Mouse (Mus musculus): ENCODE results near the gene Gpr162.

Gene Gpr162

DNA sequence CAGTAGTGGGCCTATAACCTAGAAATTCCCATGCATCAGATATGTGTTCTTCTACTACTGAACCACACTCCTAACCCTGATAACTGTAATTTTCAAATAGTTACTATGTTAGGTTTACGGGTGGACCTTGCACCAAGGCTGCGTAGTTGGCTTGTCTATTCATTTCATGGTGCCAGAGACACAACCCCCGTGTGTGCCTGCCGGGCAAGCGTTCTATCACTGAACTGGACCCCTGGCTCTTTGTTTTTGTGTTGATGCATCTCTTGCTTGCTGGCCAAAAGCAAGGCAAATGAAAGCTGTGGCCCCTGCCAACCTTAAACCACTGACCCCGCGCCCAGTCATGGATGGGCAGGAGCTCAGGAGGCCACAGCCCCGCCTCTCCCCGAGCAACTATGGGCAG is 18.0 kb upstream of the Gpr162 start:
- DNase-seq (ENCODE audit: low spot score in 2 of 2), result no peak

DNA sequence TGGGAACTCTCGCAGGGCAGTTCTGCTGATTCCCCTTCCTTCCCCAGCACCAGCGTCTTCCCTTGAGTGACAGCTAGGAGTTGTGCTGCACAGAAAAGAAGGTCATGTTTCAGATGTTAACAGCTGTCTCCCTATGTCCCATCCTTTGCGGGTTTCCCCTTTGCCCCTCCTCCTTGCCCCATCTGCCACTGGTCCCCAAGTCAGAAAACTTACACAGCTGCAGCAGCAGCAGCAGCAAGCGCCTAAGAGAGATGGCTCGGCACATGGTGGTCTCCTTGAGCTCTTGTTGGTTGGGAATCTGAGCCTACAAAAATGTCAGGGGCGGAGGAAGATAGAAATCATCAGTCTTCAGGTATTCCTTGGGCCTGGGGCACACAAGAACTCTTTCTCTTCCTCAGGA is 15.6 kb upstream of the Gpr162 start:
- DNase-seq (ENCODE audit: low spot score in 2 of 2), result no peak

DNA sequence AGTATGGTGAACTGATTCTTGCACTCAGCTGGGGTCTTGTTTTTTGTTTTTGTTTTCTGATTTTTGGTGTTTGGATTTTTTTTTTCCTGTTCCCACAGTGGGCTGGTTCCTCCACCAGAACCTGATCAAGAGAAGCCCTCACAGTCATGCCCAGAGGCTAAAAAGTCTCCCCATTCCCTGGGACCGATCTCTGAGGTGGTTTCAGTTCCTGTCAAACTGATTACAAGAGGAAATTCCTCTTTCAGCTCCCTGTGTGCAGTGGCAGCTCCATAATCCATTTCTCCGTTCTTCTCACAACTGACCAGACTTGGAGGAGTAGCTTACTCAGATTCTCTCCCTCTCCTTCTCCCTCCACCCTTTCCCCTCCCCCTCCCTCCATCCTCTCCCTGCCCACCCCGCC is 10.6 kb upstream of the Gpr162 start:
- DNase-seq (ENCODE audit: low spot score in 2 of 2), result no peak

DNA sequence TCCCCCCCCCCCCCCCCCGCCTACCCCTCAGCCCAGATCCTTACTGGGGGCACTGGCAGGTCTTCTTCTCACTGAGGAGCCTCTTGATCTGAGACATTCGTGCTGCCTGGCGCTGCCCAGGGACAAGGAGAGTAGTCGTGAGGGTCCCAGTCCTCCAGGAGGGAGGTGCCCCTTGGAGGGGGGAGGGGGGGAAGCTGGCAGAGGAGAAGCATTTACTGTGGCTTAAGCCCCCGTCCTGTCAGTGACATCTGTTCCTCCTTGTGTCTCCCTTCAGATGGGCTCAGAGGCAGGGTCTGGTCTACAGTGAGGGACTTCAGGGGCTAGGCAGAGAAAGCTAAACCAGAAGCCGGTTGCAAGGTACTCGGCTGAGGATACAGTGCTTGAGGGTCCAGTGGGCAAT is 2.8 kb upstream of the Gpr162 start:
- DNase-seq (ENCODE audit: low spot score in 2 of 2), result no peak

DNA sequence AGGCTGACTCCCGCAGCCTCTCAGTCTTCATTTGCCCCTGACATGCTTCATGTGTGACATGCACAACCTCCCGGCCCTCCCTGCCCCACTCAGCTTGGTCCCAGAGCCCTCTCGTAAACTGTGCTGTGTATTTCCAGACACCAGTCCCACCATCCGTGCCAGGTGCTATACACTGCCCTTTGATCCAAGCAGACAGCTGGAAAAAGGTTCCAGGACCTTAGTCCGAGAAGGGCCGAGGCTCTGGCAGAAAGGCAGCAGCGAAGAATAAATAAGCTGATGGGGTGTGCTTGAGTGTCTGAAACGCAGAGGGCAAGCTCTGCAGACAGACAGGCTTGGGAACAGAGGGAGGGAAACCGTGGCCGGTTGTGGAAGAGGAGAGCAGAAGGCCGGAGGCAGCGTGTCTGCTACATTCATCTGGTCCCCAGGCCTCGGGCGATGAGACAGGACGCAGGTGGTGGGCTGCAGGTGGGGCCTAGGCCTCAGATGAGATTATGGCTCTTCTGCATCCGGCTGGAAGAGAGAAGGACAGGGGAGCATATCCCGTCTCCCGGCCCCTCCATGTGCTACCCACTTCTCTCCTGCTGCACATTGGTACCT is 2.1 kb upstream of the Gpr162 start:
- no peak for DNase-seq (ENCODE audit: low spot score in 2 of 2)

DNA sequence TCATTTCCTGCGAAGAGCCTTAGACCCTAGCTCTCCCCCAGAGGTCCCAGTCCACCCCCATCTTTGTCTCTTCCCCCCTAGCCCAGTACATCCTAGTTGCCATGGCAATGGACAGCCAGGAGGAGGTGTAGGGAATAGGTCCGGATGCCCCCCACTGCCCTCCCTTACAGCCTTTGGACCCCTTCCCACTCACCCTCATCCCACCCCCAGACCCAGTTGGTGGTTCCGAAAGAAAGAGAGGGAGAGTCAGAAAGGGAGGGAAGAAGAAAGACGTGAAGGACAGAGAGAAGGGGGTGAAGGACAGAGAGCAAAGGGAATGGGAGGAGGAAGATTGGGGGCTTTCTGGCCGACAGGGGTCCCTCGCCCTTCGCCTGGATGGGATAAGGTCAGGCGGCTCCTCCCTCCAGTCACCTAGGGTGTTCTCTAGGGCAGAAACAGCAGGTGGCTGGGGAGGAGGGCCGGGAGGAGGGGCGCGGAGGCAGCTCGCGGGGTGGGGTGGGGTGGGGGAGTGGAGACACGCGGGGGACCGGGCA is 592 bp downstream of the Gpr162 start:
- DNase-seq (ENCODE audit: low spot score in 2 of 2), result no peak

DNA sequence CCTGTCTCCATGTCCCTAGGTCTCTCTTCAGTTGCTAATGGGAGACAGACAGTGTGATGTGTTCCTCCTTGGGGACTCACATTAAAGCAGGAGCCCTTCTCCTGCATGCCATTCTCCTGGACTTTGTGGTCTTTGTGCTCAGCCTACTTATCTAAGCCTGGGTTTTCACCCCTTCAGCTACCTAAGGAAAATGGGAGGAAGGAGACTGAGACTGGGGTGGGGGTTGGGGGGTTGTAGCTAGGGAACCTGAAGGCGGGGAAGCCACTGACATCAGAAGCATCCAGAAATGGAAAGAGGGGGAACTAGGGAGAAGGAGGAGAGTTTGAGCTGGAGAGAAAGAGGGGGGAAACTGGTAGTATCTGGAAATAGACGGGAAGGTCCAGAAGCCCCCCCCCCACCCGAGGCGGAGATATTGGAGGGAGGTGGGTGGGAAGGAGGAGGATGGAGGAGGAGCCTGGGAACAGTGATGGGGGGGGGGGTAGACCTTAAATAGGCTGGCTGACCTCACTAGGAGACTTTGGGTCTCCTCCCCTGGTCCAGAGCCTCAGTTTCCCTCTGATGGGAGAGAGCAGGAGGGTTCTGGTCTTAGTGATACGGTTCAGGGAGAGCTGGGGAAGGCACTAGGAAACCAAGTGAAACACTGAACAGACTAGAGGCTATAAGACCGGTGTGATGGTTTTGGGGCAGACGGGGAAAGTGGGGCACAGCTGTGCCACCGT is 1.2 kb downstream of the Gpr162 start:
- peak; percentile 37 to 49 for DNase-seq (ENCODE audit: low spot score in 2 of 2)

DNA sequence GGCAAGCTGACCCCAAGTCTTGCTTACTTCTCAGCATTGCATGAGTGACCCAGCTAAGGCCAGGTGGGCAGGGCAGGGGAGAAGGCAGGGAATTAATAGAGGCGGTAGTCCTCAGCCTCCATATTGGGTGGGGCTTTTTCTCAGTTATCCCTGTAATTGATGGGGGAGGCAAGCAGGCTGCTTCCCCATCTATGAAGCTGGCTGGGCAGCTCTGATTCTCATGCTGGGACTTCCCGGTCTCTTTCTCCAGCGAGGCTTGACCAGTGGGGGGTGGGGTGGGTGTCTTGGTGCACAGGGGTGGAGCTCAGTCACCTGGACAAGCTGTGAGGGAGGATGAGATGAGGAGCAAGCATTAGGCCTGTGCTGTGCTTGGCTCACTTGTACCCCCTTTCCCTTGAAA is 2.0 kb downstream of the Gpr162 start:
- peak in 1 of 2 experiments; percentile 17 for DNase-seq (ENCODE audit: low spot score in 2 of 2)

DNA sequence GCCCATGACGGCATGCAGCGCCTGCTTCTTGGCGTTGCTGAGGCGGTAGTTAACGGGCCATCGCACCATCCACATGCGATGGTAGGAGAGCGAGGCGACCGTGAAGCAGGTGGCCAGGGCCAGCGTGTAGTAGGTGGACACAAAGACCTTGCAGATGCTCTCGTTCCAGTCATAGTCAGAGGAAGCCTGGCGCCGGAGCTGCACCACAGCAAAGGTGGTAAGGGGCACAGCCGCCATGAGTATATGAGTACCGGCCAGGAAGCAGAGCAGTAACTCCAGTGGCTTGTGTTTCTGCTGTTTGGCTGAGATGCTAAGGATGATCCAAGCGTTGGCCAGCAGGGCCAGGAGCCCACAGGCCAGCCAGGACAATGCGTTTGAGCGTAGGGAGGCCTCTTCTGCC is 2.5 kb downstream of the Gpr162 start:
- DNase-seq (ENCODE audit: low spot score in 2 of 2), result peak in 1 of 2 experiments; percentile 18

DNA sequence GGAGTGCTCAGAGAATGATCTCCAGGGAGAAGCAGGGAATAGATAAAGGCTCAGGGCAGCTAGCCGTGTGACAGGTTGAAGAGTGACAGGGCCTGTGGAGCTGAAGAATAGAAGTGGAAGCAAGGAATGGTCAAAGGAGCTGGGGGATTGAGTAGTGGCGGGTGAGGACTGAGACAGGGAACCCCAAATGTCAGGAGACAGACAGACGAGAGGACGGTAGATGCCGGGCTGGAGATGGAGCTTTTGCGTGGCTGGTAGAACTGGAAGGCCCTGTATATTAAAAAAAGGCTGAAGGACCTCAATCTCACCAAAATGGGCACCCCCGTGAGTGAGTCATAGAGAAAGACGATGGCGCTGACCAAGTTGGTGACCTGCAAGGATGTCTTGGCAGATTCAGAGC is 3.3 kb downstream of the Gpr162 start:
- peak in 1 of 2 experiments; percentile 21 for DNase-seq (ENCODE audit: low spot score in 2 of 2)

DNA sequence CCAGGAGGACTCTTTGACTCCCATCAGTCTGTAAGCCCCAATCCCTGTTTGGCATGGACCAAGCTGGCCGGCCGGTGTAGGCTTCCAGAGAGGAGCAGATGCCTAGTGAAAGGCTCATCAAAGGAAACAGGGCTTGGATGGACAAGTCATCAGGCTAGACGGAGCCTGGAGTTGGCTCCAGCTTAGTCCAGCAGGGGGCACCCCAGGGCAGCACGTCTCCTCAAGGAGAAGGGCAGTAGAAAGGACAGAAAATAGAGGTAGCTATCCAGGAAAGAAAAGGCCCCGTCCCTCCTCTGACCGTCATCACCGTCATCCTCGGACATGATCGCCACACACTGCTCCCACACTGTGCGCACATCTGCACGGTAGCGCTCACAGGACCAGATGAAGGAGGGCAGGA is 4.1 kb downstream of the Gpr162 start:
- DNase-seq (ENCODE audit: low spot score in 2 of 2), result peak; percentile 79 to 85

DNA sequence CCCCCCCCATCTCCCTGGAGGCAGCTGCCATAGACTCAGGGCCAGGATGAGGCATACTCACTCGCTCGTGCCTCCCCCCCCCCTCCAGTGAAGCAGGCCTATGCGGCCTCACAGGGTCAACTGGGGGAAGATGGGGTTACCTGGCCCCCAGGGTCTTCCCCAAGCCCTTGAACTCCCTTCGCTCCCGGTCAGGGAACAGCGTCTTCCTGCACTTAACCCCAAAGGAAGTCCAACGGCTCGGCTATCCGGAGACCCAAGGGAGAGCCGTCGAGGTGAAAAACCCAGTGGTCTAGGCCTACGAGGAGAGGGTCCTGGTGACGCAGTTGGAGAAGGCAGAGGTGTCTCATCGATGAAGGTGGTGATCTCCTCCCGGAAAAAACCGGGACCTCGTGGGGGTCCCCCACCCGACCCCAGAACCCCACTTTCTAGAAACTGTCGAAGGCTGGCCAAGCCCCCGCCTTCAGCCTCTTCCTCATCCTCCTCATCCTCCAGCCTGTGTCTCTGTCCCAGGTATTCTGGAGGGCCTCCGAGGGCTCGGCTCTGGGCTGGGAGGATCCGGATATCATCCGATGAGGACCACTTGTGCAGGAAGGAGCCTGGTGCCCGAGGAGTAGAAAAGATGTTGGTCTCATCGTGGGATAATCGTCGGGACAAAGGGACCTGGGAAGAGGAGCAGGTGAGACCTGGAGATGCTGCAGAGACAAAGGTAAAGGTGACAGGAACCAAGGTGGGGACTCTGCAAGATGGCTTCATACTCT is 5.0 kb downstream of the Gpr162 start:
- DNase-seq (ENCODE audit: low spot score in 2 of 2), result peak in 1 of 2 experiments; percentile 20

DNA sequence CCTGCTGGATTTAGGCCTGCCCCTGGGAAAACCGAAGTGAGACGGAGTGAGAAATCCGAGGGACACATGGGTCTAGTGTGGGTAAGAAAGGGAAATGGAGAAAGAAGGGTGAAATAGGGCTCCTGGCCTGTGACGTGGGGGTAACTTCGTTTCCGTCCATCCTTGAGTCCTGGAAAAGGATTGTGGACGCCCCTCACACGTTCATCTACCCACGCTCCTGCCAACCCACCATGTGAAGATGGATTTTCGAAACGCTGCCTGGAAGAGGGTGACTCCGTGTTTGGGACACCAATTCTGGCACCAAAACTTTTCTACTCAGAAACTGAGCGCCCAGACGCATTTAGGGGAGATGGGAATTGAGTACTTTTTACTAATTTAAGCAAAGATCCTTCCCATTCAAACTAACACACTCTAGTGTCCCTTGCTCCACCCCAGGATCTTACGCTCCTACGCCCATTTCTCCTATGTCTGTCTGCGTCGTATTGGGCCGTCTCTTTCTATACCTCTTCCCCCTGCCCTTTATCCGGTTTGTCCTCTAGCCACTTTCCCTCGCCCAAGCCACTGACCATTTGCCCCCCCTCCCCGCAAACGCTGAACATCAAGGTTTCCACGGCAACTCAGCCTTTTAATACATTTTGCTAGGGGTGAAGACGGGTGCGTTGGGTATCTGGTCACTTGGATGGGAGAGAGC is 5.8 kb downstream of the Gpr162 start:
- DNase-seq (ENCODE audit: low spot score in 2 of 2), result peak in 1 of 2 experiments; percentile 8

DNA sequence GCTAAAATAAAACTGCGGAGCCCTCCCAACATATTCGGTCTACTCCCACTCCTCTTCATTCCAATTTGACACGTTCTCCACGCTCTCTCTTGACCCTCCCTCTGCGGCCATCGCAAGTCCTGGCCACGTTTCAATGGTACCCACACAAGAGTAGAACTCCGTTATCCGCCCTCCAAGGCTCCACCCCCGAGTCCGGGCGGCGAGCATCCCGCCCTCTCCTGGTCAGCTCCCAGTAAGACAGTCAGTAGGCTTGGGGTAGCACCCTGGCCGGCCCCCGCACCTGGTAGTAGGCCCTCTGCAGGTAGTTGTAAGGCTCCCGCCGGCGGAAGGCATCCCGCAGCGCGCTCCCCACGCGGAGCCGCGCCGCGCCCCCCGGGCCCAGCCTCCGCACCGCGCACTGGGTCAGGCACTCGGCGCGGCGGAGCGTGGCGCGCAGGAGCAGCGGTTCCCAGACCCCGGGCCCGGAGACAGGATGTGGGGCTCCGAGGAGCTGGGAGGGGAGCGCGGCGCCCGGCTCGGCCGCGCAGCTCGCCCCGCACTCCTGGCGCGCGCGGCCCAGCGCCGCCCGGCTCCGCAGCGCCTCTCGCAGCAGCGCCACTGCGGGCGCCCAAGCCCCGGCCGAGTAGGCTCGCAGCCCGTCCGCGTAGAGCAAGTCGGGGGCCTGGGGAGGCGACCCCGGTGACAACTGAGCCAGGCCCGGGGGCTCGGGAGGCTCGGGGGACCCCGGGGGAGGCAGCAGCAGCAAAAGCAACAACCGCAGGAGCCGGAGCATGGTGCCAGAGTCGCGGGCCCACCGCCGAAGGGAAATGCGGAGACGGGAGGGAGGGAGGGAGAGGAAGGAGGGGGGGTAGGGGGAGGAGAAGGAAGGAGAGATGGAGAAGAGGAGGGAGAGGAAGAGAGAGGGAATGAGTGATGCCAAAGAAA is 6.6 kb downstream of the Gpr162 start, which contains the start of gene P3h3:
Gene P3h3, minus strand, starts transcription at position 837 of the 924 bp plus-strand sequence.
- DNase-seq (ENCODE audit: low spot score in 2 of 2), result peak; percentile 87 to 88

DNA sequence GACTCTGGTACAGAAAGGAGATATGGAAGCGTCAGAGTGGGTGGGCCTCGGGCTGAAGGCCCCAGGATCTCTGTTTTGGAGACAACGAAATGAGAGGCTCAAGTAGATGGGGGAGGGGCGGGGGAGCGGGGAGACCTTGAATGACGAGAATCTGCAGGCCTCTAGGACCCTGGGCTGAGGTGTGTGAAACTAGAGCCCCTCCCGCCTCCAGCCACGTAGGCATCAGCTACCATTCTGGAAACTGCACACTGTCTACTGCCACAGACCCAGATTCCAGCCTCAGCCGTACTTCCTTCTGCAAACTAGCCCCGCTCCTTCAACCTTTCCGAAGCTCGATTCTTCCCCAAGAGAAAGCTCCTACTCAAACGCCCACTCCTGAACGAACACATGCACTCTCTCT is 7.5 kb downstream of the Gpr162 start:
- DNase-seq (ENCODE audit: low spot score in 2 of 2), result peak; percentile 63 to 64

DNA sequence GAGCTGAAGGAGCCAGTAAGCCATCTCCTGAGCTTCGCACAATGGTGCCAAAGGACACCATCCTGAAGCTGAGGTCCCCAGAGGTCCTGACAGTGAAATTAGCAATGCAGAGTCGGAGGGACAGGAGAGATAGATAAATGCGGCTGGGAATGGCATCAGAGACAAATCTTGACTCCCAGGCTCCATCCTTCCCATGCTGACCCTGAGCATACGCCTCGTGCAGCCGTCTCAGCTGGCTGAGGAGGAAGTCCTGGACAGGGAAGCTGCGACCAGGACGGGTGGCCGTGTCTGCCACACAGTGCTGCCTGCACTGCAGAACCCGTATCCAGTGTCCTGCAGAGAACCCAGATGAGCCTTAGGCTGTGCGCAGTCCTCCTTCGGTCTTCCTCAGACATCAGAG is 9.1 kb downstream of the Gpr162 start:
- DNase-seq (ENCODE audit: low spot score in 2 of 2), result no peak

DNA sequence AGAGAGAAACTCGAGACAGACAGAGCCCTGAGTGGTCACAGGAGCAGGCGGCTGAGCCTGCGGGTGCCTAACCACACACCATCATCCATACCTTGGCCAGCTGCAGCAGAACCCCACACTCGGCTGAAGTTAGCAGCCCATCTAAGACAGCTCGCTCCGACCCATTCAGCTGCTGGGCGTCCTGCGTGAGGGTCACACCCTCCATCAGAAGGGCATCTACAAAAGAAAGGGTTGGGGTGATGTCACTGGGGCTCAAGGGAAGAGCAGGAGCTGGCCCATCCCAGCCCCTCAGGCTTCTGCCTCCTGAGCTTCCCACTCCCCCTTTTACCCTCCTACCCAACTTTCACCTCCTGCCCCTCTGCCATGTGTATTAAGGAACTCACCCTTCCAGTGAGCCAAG is 13.2 kb downstream of the Gpr162 start:
- DNase-seq (ENCODE audit: low spot score in 2 of 2), result no peak

DNA sequence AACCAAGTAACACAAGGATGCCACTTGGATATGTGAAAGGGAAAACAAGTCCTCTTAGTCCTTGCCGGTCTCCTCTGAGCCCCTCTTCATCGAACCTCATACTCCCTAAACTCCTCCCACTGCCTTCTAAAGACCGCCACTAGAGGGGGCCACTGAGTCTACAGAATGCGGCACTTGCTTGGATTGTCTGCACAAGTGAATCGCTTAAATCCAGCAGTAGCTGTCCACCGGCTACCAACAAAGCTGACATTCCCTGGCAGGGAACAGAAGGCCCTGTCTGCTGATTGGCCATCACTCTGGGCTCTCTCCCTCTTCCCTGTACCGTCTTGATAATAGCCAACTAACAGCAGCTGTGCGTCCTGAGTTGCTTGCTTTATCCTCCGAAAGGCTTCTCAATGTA is 16.5 kb downstream of the Gpr162 start:
- DNase-seq (ENCODE audit: low spot score in 2 of 2), result peak; percentile 82 to 91

DNA sequence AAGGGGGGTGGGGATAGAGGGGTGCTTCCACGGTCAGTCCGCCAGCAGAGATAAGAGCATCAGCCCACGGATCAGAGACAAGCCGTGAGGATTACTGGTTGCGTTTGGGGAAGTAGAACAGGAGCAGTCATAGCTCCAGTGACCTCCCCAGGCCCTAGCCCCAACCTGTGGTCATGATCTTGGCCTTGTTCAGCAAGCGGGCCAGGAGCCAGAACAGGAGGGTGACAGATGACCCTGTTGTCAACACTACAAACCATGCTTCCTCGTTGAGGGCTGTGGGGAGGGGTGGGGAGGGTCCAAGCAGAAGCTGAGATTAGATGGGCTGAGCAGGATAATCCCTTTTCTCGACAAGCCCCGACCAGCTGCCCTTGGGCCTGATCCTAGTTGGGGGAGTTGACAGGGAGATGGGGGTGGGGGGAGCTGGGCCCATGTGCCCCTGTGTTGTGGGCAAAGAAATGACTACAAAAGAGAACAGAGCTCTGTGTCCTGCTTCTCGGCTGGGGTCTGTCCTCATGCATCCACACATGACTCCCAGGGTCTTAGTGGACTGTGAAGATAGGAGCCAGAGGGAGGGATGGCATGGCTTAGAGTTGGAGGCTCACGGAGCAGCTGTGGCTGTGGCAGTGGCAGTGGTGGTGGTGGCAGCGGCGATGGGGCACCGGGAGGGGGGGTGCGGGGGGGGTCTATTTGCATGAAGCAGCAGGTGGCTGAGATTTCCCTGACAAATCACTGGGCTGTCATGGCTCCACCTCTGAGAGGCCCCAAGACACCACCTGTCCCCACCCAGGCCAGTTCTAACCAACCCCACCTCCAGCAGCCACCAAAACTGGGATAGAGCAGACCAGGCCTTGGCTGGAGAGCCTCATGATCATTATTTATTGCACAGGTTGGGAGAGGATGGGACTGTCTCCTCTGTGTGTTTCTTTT is 23.3 kb downstream of the Gpr162 start, which contains the start of gene Gnb3:
Gene Gnb3, minus strand, starts transcription at position 35 of the 927 bp plus-strand sequence.
- no peak for DNase-seq (ENCODE audit: low spot score in 2 of 2)

DNA sequence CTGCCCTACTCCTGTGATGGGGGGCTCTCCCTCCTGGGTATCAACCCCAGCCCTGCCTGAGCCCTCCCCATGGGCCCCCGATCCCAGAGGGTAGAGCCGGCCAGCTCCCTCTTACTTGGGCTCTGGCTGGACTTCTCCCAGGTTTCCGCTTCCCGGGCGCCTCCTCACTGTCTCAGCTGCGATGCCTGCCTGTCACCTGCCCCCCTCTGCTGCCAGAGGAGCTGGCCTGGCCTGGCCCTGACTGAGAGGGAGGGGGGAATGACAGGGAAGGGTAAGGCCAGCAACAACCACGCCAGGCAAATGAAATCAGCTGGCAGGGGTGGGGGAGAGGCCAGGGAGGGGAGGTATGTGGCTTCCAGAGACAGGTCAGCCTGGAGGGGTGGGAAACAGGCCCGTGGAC is 24.0 kb downstream of the Gpr162 start:
- no peak for DNase-seq (ENCODE audit: low spot score in 2 of 2)

All from frontal cortex, postnatal 10 days (tissue).